Mouse (Mus musculus): ENCODE data around the gene Xpr1.

The Xpr1 gene

GRCm38 (mm10) chr1:155416701-155417677 lies at the start of gene Xpr1:
Xpr1 (minus strand) TSS chr1:155417415.
- peak; percentile 95 for DNase-seq (ENCODE audit: low spot score)

- DNase-seq (ENCODE audit: low spot score) = no peak
These were observed 46.2 kb upstream of the Xpr1 start for GRCm38 (mm10) chr1:155463442-155463841.

GRCm38 (mm10) chr1:155462582-155462981 lies 45.4 kb upstream of the Xpr1 start:
- DNase-seq (ENCODE audit: low spot score) = no peak

GRCm38 (mm10) chr1:155457532-155457931 lies 40.3 kb upstream of the Xpr1 start:
- no peak for DNase-seq (ENCODE audit: low spot score)

GRCm38 (mm10) chr1:155453180-155453579 lies 36.0 kb upstream of the Xpr1 start:
- no peak for DNase-seq (ENCODE audit: low spot score)

- DNase-seq (ENCODE audit: low spot score) = no peak
These were observed 31.7 kb upstream of the Xpr1 start for GRCm38 (mm10) chr1:155448932-155449331.

- no peak for DNase-seq (ENCODE audit: low spot score)
These were observed 30.1 kb upstream of the Xpr1 start for GRCm38 (mm10) chr1:155447277-155447676.

- no peak for DNase-seq (ENCODE audit: low spot score)
These were observed 25.9 kb upstream of the Xpr1 start for GRCm38 (mm10) chr1:155443115-155443514.

- no peak for DNase-seq (ENCODE audit: low spot score)
These were observed 25.3 kb upstream of the Xpr1 start for GRCm38 (mm10) chr1:155442521-155443001.

GRCm38 (mm10) chr1:155439551-155439950 lies 22.3 kb upstream of the Xpr1 start:
- DNase-seq (ENCODE audit: low spot score) = no peak

GRCm38 (mm10) chr1:155438525-155438924 lies 21.3 kb upstream of the Xpr1 start:
- no peak for DNase-seq (ENCODE audit: low spot score)

- no peak for DNase-seq (ENCODE audit: low spot score)
These were observed 12.1 kb upstream of the Xpr1 start for GRCm38 (mm10) chr1:155429304-155429703.

- no peak for DNase-seq (ENCODE audit: low spot score)
These were observed 10.1 kb upstream of the Xpr1 start for GRCm38 (mm10) chr1:155427126-155427865.

- DNase-seq (ENCODE audit: low spot score) = no peak
These were observed 8.6 kb upstream of the Xpr1 start for GRCm38 (mm10) chr1:155425743-155426315.

GRCm38 (mm10) chr1:155425285-155425684 lies 8.1 kb upstream of the Xpr1 start:
- no peak for DNase-seq (ENCODE audit: low spot score)

- no peak for DNase-seq (ENCODE audit: low spot score)
These were observed 6.6 kb upstream of the Xpr1 start for GRCm38 (mm10) chr1:155423801-155424200.

GRCm38 (mm10) chr1:155422022-155422421 lies 4.8 kb upstream of the Xpr1 start:
- no peak for DNase-seq (ENCODE audit: low spot score)

- DNase-seq (ENCODE audit: low spot score) = no peak
These were observed 991 bp downstream of the Xpr1 start for GRCm38 (mm10) chr1:155416147-155416700.

- DNase-seq (ENCODE audit: low spot score) = no peak
These were observed 1.8 kb downstream of the Xpr1 start for GRCm38 (mm10) chr1:155415421-155415820.

- DNase-seq (ENCODE audit: low spot score) = no peak
These were observed 4.5 kb downstream of the Xpr1 start for GRCm38 (mm10) chr1:155412705-155413104.

GRCm38 (mm10) chr1:155408577-155408966 lies 8.6 kb downstream of the Xpr1 start:
- DNase-seq (ENCODE audit: low spot score) = no peak

Measured in spleen, adult 12 weeks (tissue).